Mouse (Mus musculus): ENCODE measurements around the gene Prpf38b.
"Not testable (repeated sequence)": the region's sequence is repeated elsewhere in the genome, so short reads cannot be mapped to it uniquely, and the experiment has no call there.

Prpf38b gene

DNA sequence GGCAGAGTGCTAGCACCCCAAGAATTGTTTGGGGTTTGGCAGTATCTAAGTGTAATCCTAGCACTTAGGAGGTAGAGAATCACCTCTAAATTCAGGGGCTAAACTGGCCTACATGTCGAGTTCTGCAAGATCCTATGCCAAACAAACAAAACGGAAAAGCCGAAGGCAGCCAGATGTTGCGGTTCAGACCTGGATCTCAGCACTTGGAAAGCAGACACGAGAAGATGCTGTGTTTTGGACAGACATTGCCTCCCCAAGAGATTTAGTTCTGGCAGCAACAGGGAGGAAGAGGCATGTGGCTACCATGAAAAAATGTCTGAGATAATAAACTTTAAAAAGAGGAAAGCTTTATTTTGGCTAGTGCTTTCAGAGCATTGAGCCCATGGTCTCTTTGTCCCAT, 10.8 kb downstream of the Prpf38b start:
- no peak for DNase-seq (ENCODE audit: low read depth, low spot score)

GRCm38 (mm10) chr3:108900147-108900546, 11.4 kb downstream of the Prpf38b start:
- no peak for DNase-seq (ENCODE audit: low read depth, low spot score)

GRCm38 (mm10) chr3:108898640-108899039, 12.9 kb downstream of the Prpf38b start:
- DNase-seq (ENCODE audit: low read depth, low spot score), result no peak

DNA sequence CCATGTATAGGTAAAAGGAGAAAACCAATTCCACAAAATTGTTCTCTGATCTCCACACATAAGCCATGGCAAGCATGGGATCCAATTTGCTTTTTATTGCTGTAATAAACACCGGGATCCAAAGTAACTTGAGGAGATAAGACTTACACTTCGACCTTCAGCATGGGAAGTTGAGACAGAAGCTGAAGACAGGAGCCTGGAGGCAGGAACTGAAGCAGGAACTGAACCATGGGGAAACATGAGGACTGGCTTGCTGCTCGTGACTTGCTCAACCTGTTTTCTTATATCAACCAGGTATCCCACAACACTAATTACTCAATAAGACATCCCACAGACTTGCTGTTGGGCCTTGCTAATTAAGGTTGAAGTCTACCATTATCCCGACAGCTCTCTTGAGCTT, 18.6 kb downstream of the Prpf38b start:
- DNase-seq (ENCODE audit: low read depth, low spot score), result no peak

- DNase-seq (ENCODE audit: low read depth, low spot score), result no peak
Observed at GRCm38 (mm10) chr3:108892080-108892479, 19.4 kb downstream of the Prpf38b start.

DNA sequence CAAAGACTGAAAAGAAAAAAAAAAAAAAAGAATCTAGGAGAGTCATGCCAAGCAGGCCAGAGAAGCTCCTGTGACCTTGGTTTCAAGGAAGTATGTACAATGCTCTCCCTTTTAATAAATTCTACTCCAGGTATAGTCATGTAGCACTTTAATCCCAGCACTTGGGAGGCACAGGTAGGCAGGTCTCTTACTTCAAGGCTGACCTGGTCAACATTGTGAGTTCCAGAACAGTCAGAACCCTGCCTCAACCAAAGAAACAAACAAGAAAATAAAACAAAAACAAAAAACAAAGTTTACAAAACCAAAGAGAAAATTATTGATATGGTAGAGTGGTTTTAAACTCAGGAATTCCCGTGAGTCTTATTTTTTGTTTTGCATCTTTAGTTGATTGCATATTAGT, 21.6 kb downstream of the Prpf38b start, which contains the start of gene Fndc7:
TSS of gene Fndc7 (minus strand) at position 101 of the 400 bp plus-strand sequence.
- no peak for DNase-seq (ENCODE audit: low read depth, low spot score)

DNA sequence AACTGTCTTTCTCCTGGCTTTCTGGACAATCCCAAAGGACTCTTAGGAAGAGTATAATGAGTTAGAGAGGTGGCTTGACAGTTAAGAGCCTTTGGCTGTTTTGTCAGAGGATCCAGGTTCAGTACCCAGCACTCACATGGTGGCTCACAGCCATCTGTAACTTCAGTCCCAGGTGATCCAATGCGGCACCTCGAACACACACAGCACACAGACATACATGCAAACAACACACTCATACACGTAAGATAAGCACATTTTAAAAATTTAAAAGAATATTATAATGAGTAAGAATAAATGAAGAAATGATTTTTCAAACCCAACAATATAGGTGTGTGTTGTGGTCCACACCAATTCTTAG, 23.9 kb downstream of the Prpf38b start:
- DNase-seq (ENCODE audit: low read depth, low spot score), result no peak

DNA sequence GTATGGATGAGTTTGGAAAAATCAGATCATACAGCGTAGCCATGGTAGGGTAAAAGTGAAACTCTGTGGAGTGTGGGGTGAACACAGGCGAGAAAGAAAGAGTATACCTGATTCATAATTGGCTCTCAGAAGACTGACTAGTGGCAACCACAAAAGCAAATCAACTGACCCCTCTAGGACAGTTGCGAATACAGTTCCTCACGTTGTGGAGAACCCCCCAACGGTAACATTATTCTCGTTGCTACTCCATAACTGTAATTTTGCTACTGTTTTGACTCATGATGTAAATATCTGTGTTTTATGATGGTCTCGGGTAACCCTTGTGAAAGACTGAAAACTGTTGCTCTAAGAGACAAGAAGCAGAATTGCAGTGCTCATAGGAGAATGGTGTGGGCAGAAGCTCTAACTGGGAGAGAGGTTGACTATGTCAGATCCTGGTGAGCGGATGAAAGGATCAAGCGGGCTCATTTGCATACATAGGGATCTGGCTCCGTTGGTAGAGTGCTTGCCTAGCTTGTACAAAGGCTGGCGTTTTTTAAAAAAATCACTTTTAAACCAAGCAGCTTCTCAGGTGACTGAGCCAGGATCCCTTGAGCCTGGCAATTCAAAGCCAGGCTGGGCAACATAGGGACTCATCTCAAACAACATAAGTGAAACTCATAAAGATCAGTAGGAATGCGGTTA, 24.5 kb downstream of the Prpf38b start:
- DNase-seq (ENCODE audit: low read depth, low spot score), result no peak

GRCm38 (mm10) chr3:108885686-108886530, 25.6 kb downstream of the Prpf38b start:
- no peak for DNase-seq (ENCODE audit: low read depth, low spot score)

- no peak for DNase-seq (ENCODE audit: low read depth, low spot score)
Observed at GRCm38 (mm10) chr3:108884706-108885289, 26.7 kb downstream of the Prpf38b start.

GRCm38 (mm10) chr3:108883067-108883466, 28.5 kb downstream of the Prpf38b start:
- DNase-seq (ENCODE audit: low read depth, low spot score), result peak; percentile 67

- not testable (repeated sequence) for DNase-seq (ENCODE audit: low read depth, low spot score)
Observed at GRCm38 (mm10) chr3:108881873-108882272, 29.7 kb downstream of the Prpf38b start.

DNA sequence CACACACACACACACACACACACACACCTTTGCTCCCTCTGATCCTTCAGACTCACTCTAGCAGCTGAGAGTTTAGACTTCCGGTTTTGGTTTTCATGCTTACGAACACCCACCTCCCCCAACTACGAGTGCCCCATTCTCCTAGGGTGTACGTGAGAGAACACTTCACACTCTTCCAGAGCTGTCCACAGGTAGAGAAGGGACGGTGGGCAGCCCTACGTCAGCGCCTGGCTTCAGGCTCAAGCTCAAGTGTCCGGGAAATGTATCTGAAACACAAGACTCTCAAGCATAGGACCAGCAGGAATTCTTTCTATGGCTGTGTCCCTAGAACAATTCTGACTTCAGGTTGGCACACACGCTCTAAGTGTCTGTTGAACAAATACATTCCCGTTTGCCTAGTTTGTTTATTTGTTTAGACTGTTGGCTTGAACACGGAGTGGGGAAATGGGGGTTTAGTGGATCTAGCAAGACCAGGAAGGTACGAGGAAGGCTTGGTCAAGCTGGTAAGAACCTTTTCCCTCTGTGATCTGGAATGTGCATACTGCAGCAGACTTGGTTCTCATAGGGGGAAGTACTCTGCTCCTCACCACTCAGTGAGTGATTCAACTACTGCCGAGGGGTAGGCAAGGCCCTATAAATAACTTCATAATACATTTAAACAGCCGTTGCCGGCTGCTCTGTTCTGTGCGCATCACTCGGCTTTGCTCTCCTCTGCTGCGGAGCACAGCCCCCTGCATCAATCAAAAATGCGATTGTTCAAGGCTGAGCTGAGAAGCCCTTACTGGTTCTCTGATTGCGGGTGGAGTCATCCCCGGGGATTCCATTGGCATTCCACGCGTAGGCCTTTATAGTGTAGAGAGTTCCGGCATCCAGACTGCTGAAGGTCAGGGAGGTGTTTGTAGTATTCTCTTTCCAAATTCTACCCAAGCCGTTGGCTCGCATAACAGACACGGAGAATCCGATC, 30.7 kb downstream of the Prpf38b start:
- no peak for DNase-seq (ENCODE audit: low read depth, low spot score)

DNA sequence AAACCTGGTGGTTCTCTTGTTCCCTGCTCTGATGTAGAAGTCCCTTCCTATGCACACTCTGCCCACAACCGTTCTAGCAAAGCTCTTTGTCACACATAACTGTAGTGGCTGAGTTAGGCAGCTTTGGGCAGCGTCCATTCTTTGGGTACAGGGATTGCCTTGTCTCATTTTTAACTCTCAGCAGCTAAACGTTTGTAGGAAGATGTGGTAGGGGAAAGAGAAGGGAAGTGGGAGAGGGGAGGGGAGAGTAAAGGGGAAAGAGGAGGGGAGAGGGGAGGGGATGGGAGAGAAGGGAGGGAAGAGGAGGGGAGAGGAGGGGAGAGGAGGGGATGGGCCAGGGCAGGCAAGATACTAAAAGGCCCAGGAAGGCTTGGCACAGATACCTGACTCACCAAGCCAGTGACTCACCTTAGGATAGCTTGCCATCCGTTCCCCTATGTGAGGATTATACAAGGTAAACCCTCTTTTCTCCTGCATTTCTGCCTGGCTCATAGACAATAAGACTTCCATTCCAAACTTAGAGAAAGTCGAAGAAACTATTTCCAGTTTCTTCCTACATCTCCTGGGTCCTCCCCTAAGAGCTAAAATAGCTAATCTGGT, 31.6 kb downstream of the Prpf38b start:
- DNase-seq (ENCODE audit: low read depth, low spot score), result no peak

- DNase-seq (ENCODE audit: low read depth, low spot score), result no peak
Observed at GRCm38 (mm10) chr3:108879129-108879528, 32.4 kb downstream of the Prpf38b start.

GRCm38 (mm10) chr3:108870631-108871030, 40.9 kb downstream of the Prpf38b start:
- no peak for DNase-seq (ENCODE audit: low read depth, low spot score)

- no peak for DNase-seq (ENCODE audit: low read depth, low spot score)
Observed at GRCm38 (mm10) chr3:108867449-108867848, 44.1 kb downstream of the Prpf38b start.

- DNase-seq (ENCODE audit: low read depth, low spot score), result no peak
Observed at GRCm38 (mm10) chr3:108865676-108866075, 45.9 kb downstream of the Prpf38b start.

- no peak for DNase-seq (ENCODE audit: low read depth, low spot score)
Observed at GRCm38 (mm10) chr3:108865129-108865528, 46.4 kb downstream of the Prpf38b start.

DNA sequence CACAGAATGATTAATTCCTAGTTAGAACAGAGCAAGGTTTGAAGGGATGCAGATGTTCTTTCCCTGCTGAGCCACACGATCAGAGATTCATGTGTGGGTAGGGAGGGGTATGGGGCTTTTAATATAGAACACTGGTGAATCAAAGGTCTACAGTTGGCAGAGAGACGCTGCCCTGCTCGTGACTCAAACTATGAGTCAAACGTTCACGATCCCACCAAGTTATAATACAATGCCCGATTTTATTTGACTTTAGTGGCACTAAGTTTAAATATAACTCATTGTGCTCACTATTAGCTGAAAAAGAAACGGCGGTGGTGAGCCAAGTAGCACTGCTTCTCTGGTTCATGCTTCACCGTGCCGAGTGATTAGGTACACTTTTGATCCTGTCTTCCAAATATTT, 48.4 kb downstream of the Prpf38b start:
- DNase-seq (ENCODE audit: low read depth, low spot score), result no peak

- DNase-seq (ENCODE audit: low read depth, low spot score), result not testable (repeated sequence)
Observed at GRCm38 (mm10) chr3:108862282-108862681, 49.2 kb downstream of the Prpf38b start.
